Mouse (Mus musculus) midbrain, embryonic 15.5 days (tissue): Measurements from ENCODE around the gene Trim3. TPM values are rescaled to one million over a fixed set of nuclear protein-coding genes. Genes with fewer than 3 reads are reported as not detected.
A peak's percentile ranks its signal among the peaks of the same experiment; 100 is the strongest.

Source experiments
- ATAC-seq: fragments of 200-750 bp; cut with Nextera tagmentation; replicated peaks from 2 replicates; pipeline ENCODE4 v1.8.0; 2017; ENCODE audit warnings: moderate TSS enrichment
- H3K27ac ChIP-seq: fragments of 300-500 bp; sonication (generic); 2 replicates; pipeline ENCODE4 v1.5.1; 2015; ENCODE audit warnings: mild to moderate bottlenecking, inconsistent platforms
- H3K27me3 ChIP-seq: fragments of 300-500 bp; sonication (generic); replicated peaks from 2 replicates; pipeline ENCODE4 v1.6.1; 2015; ENCODE audit warnings: inconsistent platforms
- H3K36me3 ChIP-seq: fragments of 300-500 bp; sonication (generic); replicated peaks from 2 replicates; pipeline ENCODE4 v1.6.1; 2015; ENCODE audit warnings: inconsistent platforms
- H3K4me1 ChIP-seq: fragments of 300-500 bp; sonication (generic); 2 replicates; pipeline ENCODE4 v1.6.1; 2015; ENCODE audit warnings: inconsistent platforms
- H3K4me2 ChIP-seq: fragments of 300-500 bp; sonication (generic); 2 replicates; pipeline ENCODE4 v1.6.1; 2015; ENCODE audit warnings: inconsistent platforms, mild to moderate bottlenecking, moderate library complexity
- H3K4me3 ChIP-seq: fragments of 300-500 bp; sonication (generic); 2 replicates; pipeline ENCODE4 v1.5.1; 2015; ENCODE audit warnings: mild to moderate bottlenecking, inconsistent platforms
- H3K9ac ChIP-seq: fragments of 300-500 bp; sonication (generic); 2 replicates; pipeline ENCODE4 v1.6.1; 2015; ENCODE audit warnings: mild to moderate bottlenecking, inconsistent platforms
- H3K9me3 ChIP-seq: fragments of 300-500 bp; sonication (generic); 2 replicates; pipeline ENCODE4 v1.6.1; 2016; ENCODE audit warnings: inconsistent platforms
- WGBS: fragments of 180-500 bp; shearing (Covaris S2); methylation state at CpG from one replicate; pipeline ENCODE4 v1.1.7; 2015; ENCODE audit warnings: mixed read lengths; 5-methylcytosine and 5-hydroxymethylcytosine counted together
- polyA plus RNA-seq: library from polyadenylated mRNA; unstranded; fragments of >200 nt; fragmentation: Nextera tagmentation; extraction: Ambion mirVana; gene quantifications from 2 replicates; pipeline ENCODE4 v1.2.1, GENCODE M21; 2015

Gene Trim3
- polyA plus RNA-seq, 1 experiment from 2014 or later = 106 TPM

GRCm38 (mm10) chr7:105632551-105632972, 809 bp downstream of the Trim3 start:
- Histone ChIP-seq H3K27ac (peak overlapping the region; percentile 89), H3K36me3 (peaks cover 7% of the 10 kb centered on the region; the same call in 1 of the 2 replicates), H3K4me3 (peak overlapping the region; percentile 88), H3K4me1 (peaks cover 48% of the 10 kb centered on the region), H3K9me3 (no peaks in the 10 kb centered on the region), H3K27me3 (no peaks in the 10 kb centered on the region), H3K4me2 (peak overlapping the region; percentile 82), H3K9ac (peak overlapping the region; percentile 96)
- 11% methylated on average over 4 of the region's 4 CpGs for WGBS
- peak; percentile 31 for ATAC-seq

GRCm38 (mm10) chr7:105628633-105629032, 4.7 kb downstream of the Trim3 start:
- Histone ChIP-seq H3K4me1 (peaks cover 39% of the 10 kb centered on the region), H3K4me3 (no peak overlapping the region), H3K27ac (no peak overlapping the region), H3K9ac (no peak overlapping the region), H3K27me3 (no peaks in the 10 kb centered on the region), H3K36me3 (peaks cover 10% of the 10 kb centered on the region), H3K4me2 (no peak overlapping the region), H3K9me3 (no peaks in the 10 kb centered on the region)
- WGBS = 15% methylated on average over 3 of the region's 3 CpGs
- ATAC-seq = no peak

- H3K36me3 ChIP-seq = peaks cover 21% of the 10 kb centered on the region
- 75% methylated on average over 6 of the region's 6 CpGs for WGBS
Measured at GRCm38 (mm10) chr7:105625397-105625796, 8.0 kb downstream of the Trim3 start.

GRCm38 (mm10) chr7:105621646-105622292, 11.6 kb downstream of the Trim3 start:
- Histone ChIP-seq H3K27ac (no peak overlapping the region), H3K9me3 (no peaks in the 10 kb centered on the region), H3K36me3 (peaks cover 49% of the 10 kb centered on the region), H3K4me2 (no peak overlapping the region), H3K4me1 (no peaks in the 10 kb centered on the region), H3K9ac (no peak overlapping the region), H3K27me3 (no peaks in the 10 kb centered on the region), H3K4me3 (no peak overlapping the region)
- WGBS = 82% methylated on average over 8 of the region's 8 CpGs
- ATAC-seq = no peak

More at GRCm38 (mm10) chr7:105625397-105625796, 8.0 kb downstream of the Trim3 start:
- no peak for ATAC-seq
- H3K9ac ChIP-seq = no peak overlapping the region
- H3K27ac ChIP-seq = no peak overlapping the region
- H3K4me3 ChIP-seq = no peak overlapping the region
- H3K4me1 ChIP-seq = peaks cover 17% of the 10 kb centered on the region
- H3K4me2 ChIP-seq = no peak overlapping the region
- no peaks in the 10 kb centered on the region for H3K9me3 ChIP-seq
- H3K27me3 ChIP-seq = no peaks in the 10 kb centered on the region

GRCm38 (mm10) chr7:105621053-105621452, 12.3 kb downstream of the Trim3 start:
- ATAC-seq = no peak
- 82% methylated on average over 4 of the region's 4 CpGs for WGBS
- H3K4me2 ChIP-seq = no peak overlapping the region
- no peaks in the 10 kb centered on the region for H3K4me1 ChIP-seq
- no peaks in the 10 kb centered on the region for H3K27me3 ChIP-seq
- no peak overlapping the region for H3K9ac ChIP-seq
- H3K4me3 ChIP-seq = no peak overlapping the region
- H3K9me3 ChIP-seq = no peaks in the 10 kb centered on the region
- H3K27ac ChIP-seq = no peak overlapping the region
- peaks cover 51% of the 10 kb centered on the region for H3K36me3 ChIP-seq

- ATAC-seq = no peak
- H3K9ac ChIP-seq = no peak overlapping the region
- no peak overlapping the region for H3K4me2 ChIP-seq
- 66% methylated on average over 3 of the region's 3 CpGs for WGBS
- H3K27ac ChIP-seq = no peak overlapping the region
- no peak overlapping the region for H3K4me3 ChIP-seq
- peaks cover 63% of the 10 kb centered on the region for H3K36me3 ChIP-seq
- H3K9me3 ChIP-seq = no peaks in the 10 kb centered on the region
- no peaks in the 10 kb centered on the region for H3K4me1 ChIP-seq
- no peaks in the 10 kb centered on the region for H3K27me3 ChIP-seq
Measured at GRCm38 (mm10) chr7:105619701-105620100, 13.7 kb downstream of the Trim3 start.

- Histone ChIP-seq H3K27me3 (no peaks in the 10 kb centered on the region), H3K9ac (no peak overlapping the region)
Measured at GRCm38 (mm10) chr7:105617810-105618209, 15.6 kb downstream of the Trim3 start.

GRCm38 (mm10) chr7:105616561-105616960, 16.8 kb downstream of the Trim3 start:
- Histone ChIP-seq H3K36me3 (peaks cover 71% of the 10 kb centered on the region), H3K9me3 (no peaks in the 10 kb centered on the region), H3K4me2 (no peak overlapping the region), H3K4me3 (no peak overlapping the region), H3K4me1 (no peaks in the 10 kb centered on the region), H3K9ac (no peak overlapping the region), H3K27me3 (no peaks in the 10 kb centered on the region), H3K27ac (no peak overlapping the region)
- 94% methylated on average over 6 of the region's 6 CpGs for WGBS
- ATAC-seq = no peak

More at GRCm38 (mm10) chr7:105617810-105618209, 15.6 kb downstream of the Trim3 start:
- Histone ChIP-seq H3K9me3 (no peaks in the 10 kb centered on the region), H3K4me2 (no peak overlapping the region), H3K4me1 (no peaks in the 10 kb centered on the region), H3K4me3 (no peak overlapping the region), H3K27ac (no peak overlapping the region), H3K36me3 (peaks cover 65% of the 10 kb centered on the region)
- ATAC-seq = no peak
- 97% methylated on average over 22 of the region's 22 CpGs for WGBS

GRCm38 (mm10) chr7:105615720-105616119, 17.7 kb downstream of the Trim3 start:
- no peak overlapping the region for H3K27ac ChIP-seq
- 100% methylated on average over 1 of the region's 1 CpGs for WGBS
- no peak overlapping the region for H3K4me3 ChIP-seq
- no peaks in the 10 kb centered on the region for H3K9me3 ChIP-seq
- no peak for ATAC-seq
- H3K36me3 ChIP-seq = peaks cover 75% of the 10 kb centered on the region
- no peak overlapping the region for H3K4me2 ChIP-seq
- no peaks in the 10 kb centered on the region for H3K4me1 ChIP-seq
- no peaks in the 10 kb centered on the region for H3K27me3 ChIP-seq
- no peak overlapping the region for H3K9ac ChIP-seq

GRCm38 (mm10) chr7:105614400-105614799, 19.0 kb downstream of the Trim3 start:
- 97% methylated on average over 1 of the region's 1 CpGs for whole genome bisulfite sequencing
- H3K27me3 ChIP-seq = no peaks in the 10 kb centered on the region
- H3K4me3 ChIP-seq = no peak overlapping the region
- no peaks in the 10 kb centered on the region for H3K9me3 ChIP-seq
- no peak overlapping the region for H3K27ac ChIP-seq
- no peak overlapping the region for H3K9ac ChIP-seq
- no peak overlapping the region for H3K4me2 ChIP-seq
- no peaks in the 10 kb centered on the region for H3K4me1 ChIP-seq
- ATAC-seq = no peak
- peaks cover 81% of the 10 kb centered on the region for H3K36me3 ChIP-seq

- no peak for ATAC-seq
- Histone ChIP-seq H3K36me3 (peaks cover 56% of the 10 kb centered on the region), H3K27me3 (no peaks in the 10 kb centered on the region), H3K4me1 (no peaks in the 10 kb centered on the region), H3K9ac (no peak overlapping the region), H3K4me2 (no peak overlapping the region), H3K4me3 (no peak overlapping the region), H3K27ac (no peak overlapping the region), H3K9me3 (no peaks in the 10 kb centered on the region)
- 94% methylated on average over 1 of the region's 1 CpGs for WGBS
Measured at GRCm38 (mm10) chr7:105611767-105612166, 21.6 kb downstream of the Trim3 start.

- no peak overlapping the region for H3K4me2 ChIP-seq
- H3K4me3 ChIP-seq = no peak overlapping the region
- no peak overlapping the region for H3K9ac ChIP-seq
- no peaks in the 10 kb centered on the region for H3K27me3 ChIP-seq
- H3K9me3 ChIP-seq = 0 out of 2 replicates have a peak, but pooled peaks cover 3% of the 10 kb centered on the region
- no peak overlapping the region for H3K27ac ChIP-seq
- no peaks in the 10 kb centered on the region for H3K4me1 ChIP-seq
- peaks cover 36% of the 10 kb centered on the region for H3K36me3 ChIP-seq
- ATAC-seq = no peak
- WGBS = 92% methylated on average over 3 of the region's 3 CpGs
Measured at GRCm38 (mm10) chr7:105608467-105608866, 24.9 kb downstream of the Trim3 start.
